9 mouse cellular contexts compared by ENCODE assay signal in the genomic region with DNA sequence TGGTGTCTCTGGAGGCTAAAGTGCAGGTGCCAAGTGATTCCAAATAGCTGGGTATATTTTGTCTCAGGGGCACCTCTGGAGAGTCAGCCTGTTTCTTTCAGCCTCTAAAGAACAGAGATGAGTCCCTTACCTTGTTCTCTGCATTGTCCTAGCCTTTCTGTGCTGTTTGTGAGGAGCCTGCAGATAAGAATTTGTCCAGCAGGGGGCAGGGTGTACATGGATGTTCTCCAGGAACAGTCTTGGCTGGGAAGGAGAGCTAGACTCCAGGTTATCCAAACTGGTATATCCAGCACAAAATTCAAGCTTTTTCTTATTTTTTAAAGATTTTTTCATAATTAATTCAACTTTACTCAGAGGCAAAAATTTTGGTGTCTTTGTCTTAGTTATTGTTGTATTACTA. TPM values are rescaled to one million over a fixed set of nuclear protein-coding genes. Genes with fewer than 3 reads are reported as not detected.
DNase-seq lines count a peak whose midpoint lies in the region; ATAC-seq and TF ChIP-seq lines count a peak whose summit lies in the region.
"Had no signal": no experiment of that assay in that cellular context is flagged by ENCODE, and none has a peak within 500 bp of the region (broad histone marks: within the 10 kb centered on the region; RNA-seq: fewer than 3 reads in every experiment).

No protein-coding gene starts in this region.

- H3K36me3 ChIP-seq in MEL (ENCODE audit: control insufficient read depth in 1 of 2, insufficient read depth in 2 of 2, low read length in 2 of 2), result no peaks in the 10 kb centered on the region
- H3K36me3 ChIP-seq: limb, embryonic 12.5 days had no signal

- TF ChIP-seq RAD21 in MEL (IDR thresholded peaks at IDR 0.05; ENCODE audit: low read depth, low read length), result peak; percentile 52

- no peak for ATAC-seq in megakaryocyte, adult 5-6 weeks (ENCODE audit: poor library complexity, severe bottlenecking)

- no peaks in the 10 kb centered on the region for H3K9me3 ChIP-seq in MEL (replicated peaks; ENCODE audit: insufficient read depth, low read length)
- H3K9me3 ChIP-seq: limb, embryonic 12.5 days had no signal

- no peak overlapping the region for H3K9ac ChIP-seq in MEL (ENCODE audit: control insufficient read depth, low read depth, low read length, poor library complexity, severe bottlenecking)
- H3K9ac ChIP-seq: limb, embryonic 12.5 days had no signal

- TF ChIP-seq EP300 in MEL (IDR thresholded peaks at IDR 0.05; ENCODE audit: low read depth in 1 of 2, low read length in 2 of 2), result no peak

- peak; percentile 47 to 64 (median 55) for TF ChIP-seq CTCF in MEL (IDR thresholded peaks at IDR 0.05 in 2 of 3, conservative IDR thresholded peaks at IDR 0.05 in 1 of 3; ENCODE audit: control insufficient read depth in 1 of 3, insufficient read depth in 1 of 3, low read depth in 2 of 3, low read length in 3 of 3, poor library complexity in 1 of 3, severe bottlenecking in 1 of 3)

- H3K79me2 ChIP-seq in MEL (ENCODE audit: control insufficient read depth, insufficient read depth, low read length, poor library complexity), result no peaks in the 10 kb centered on the region

- peak; percentile 26 for DNase-seq in heart, adult 8-10 months (ENCODE audit: low spot score)
- no peak for DNase-seq in heart, adult 11 months
- DNase-seq in MEL (ENCODE audit: low read depth, low spot score), result peak; percentile 44
- DNase-seq in cerebellum, postnatal 10 days, result peak; percentile 75 to 84
- DNase-seq in heart, postnatal 36 days, result peak; percentile 24 to 59
- peak; percentile 9 to 32 for DNase-seq in left cerebral cortex, adult 8-10 months (ENCODE audit: low spot score in 2 of 2)
- peak; percentile 44 for DNase-seq in ovary, postnatal 14 days (ENCODE audit: low spot score)

- no peaks in the 10 kb centered on the region for H3K4me1 ChIP-seq in MEL (ENCODE audit: control insufficient read depth in 1 of 2, insufficient read depth in 2 of 2, low read length in 2 of 2)
- H3K4me1 ChIP-seq: limb, embryonic 12.5 days had no signal

- H3K4me3 ChIP-seq in MEL (ENCODE audit: control insufficient read depth in 1 of 2, insufficient read depth in 1 of 2, low read depth in 2 of 2, low read length in 2 of 2), result no peak overlapping the region
- H3K4me3 ChIP-seq: limb, embryonic 12.5 days had no signal

- TF ChIP-seq POLR2A in MEL (IDR thresholded peaks at IDR 0.05; ENCODE audit: control insufficient read depth in 1 of 2, insufficient read depth in 1 of 2, low read depth in 1 of 2, low read length in 2 of 2, poor library complexity in 1 of 2), result no peak

- no peaks in the 10 kb centered on the region for H3K27me3 ChIP-seq in MEL (ENCODE audit: control insufficient read depth in 1 of 2, insufficient read depth in 2 of 2, low read length in 2 of 2)
- H3K27me3 ChIP-seq: limb, embryonic 12.5 days had no signal

- no peak overlapping the region for H3K27ac ChIP-seq in MEL (ENCODE audit: control insufficient read depth, low read depth, low read length)
- H3K27ac ChIP-seq: limb, embryonic 12.5 days had no signal

- intact Hi-C loops in heart, postnatal 36 days (cut with DNase I), result loop anchor here (5.0 kb wide), 1 partner anchor 115 kb away; no protein-coding TSS in a partner anchor

TF ChIP-seq in MEL, 35 proteins besides CTCF, POLR2A, EP300 and RAD21:
- TF ChIP-seq BHLHE40 (IDR thresholded peaks at IDR 0.05; ENCODE audit: borderline replicate concordance, low read depth, low read length), result no peak
- no peak for TF ChIP-seq MEF2A (IDR thresholded peaks at IDR 0.05; ENCODE audit: extremely low read depth, insufficient replicate concordance, low read depth, low read length, poor library complexity, severe bottlenecking)
- peak; percentile 64 for TF ChIP-seq SMC3 (IDR thresholded peaks at IDR 0.05; ENCODE audit: low read depth, low read length)
- TF ChIP-seq ZC3H11A (IDR thresholded peaks at IDR 0.05; ENCODE audit: low read depth, low read length), result peak; percentile 56

RNA-seq across cellular contexts. Expression of a gene that starts 11.8 kb away (rescaled TPM):
- total RNA-seq in heart, adult 8-10 months (2022), result not detected
- not detected in 2 replicates for total RNA-seq in MEL (2012; rRNA removed)
- not detected for polyA plus RNA-seq in MEL (2012; ENCODE audit: insufficient read depth in 1 of 2, insufficient read length in 2 of 2, low read depth in 1 of 2, low replicate concordance in 2 of 2, missing spikeins in 1 of 2)
- total RNA-seq in heart, postnatal 36 days (2021), result not detected
- not detected for total RNA-seq in left cerebral cortex, adult 8-10 months (2022)
- total RNA-seq in megakaryocyte, adult 5-6 weeks (2015), result not detected in 2 replicates
- not detected in 2 replicates for total RNA-seq in megakaryocyte, adult 5-6 weeks (2017)
- polyA plus RNA-seq: limb, embryonic 12.5 days had no signal

RNA-seq across cellular contexts. Expression of a gene that starts 28.6 kb away (rescaled TPM):
- total RNA-seq in heart, adult 8-10 months (2022), result not detected
- total RNA-seq in MEL (2012; rRNA removed), result not detected in 2 replicates
- polyA plus RNA-seq in MEL (2012; ENCODE audit: insufficient read depth in 1 of 2, insufficient read length in 2 of 2, low read depth in 1 of 2, low replicate concordance in 2 of 2, missing spikeins in 1 of 2), result not detected
- not detected for total RNA-seq in heart, postnatal 36 days (2021)
- total RNA-seq in left cerebral cortex, adult 8-10 months (2022), result not detected
- total RNA-seq in megakaryocyte, adult 5-6 weeks (2015), result not detected in 2 replicates
- not detected in 2 replicates for total RNA-seq in megakaryocyte, adult 5-6 weeks (2017)
- polyA plus RNA-seq: limb, embryonic 12.5 days had no signal

RNA-seq across cellular contexts. Expression of a gene that starts 42.0 kb away (rescaled TPM):
- not detected for total RNA-seq in heart, adult 8-10 months (2022)
- total RNA-seq in MEL (2012; rRNA removed), result 1.3 and 2.0 TPM in 2 replicates
- 1 to 10 TPM in 1 of 2 experiments, not detected in 1; 2.1 TPM for polyA plus RNA-seq in MEL (2012; ENCODE audit: insufficient read depth in 1 of 2, insufficient read length in 2 of 2, low read depth in 1 of 2, low replicate concordance in 2 of 2, missing spikeins in 1 of 2)
- total RNA-seq in heart, postnatal 36 days (2021), result not detected
- total RNA-seq in left cerebral cortex, adult 8-10 months (2022), result not detected
- total RNA-seq in megakaryocyte, adult 5-6 weeks (2015), result not detected in 2 replicates
- not detected in 2 replicates for total RNA-seq in megakaryocyte, adult 5-6 weeks (2017)
- polyA plus RNA-seq: limb, embryonic 12.5 days had no signal
